Mouse (Mus musculus) adrenal gland, postnatal 36 days (tissue): Measurements from ENCODE around the gene Uvssa. TPM values are rescaled to one million over a fixed set of nuclear protein-coding genes. Genes with fewer than 3 reads are reported as not detected.

Source experiments
- DNase-seq, 2 experiments: peaks; one replicate each; pipeline ENCODE4 v3.0.0; 2021; ENCODE audit warnings: mixed read lengths in 1 of 2
- total RNA-seq, 2 experiments: library from RNA; stranded (reverse); gene quantifications; 2 replicates each; pipeline ENCODE4 v1.2.3; 2021

Uvssa gene
- total RNA-seq, 2 experiments from 2014 or later: 5.8 to 8.4 TPM

DNA sequence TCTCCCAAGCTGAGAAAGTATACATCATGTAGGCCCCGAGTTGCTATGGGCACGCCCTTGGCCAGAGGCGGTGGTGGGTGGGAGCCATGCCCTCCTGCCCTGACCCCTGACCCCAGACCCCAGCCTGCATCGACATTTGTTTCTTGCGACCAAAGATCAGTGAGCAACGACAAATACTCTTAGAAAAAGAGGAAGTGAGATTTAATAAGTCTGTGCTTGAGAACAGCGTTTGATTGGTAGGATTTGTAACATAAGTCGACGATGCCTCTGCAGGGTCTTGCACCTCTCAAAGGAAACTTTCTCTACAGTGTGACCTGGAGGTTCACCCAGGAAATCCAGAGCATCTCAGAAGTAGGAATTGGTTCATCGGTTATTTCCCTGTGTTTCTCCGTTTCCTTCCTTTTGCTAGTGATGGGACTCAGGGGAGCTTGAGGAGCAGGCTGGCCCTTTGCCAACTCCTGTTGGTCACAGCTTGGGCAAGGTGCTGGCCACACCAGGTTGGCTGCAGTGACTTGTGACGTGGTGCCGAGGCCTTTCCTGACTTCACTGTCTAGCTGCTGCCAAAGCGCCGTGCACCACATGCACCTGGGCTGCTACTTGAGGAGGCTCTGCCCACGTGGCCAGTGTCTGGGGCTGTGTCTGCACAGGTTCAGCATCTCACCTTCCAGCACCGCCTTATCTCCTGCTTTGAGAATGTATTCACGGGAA, 5.9 kb upstream of the Uvssa start:
- DNase-seq: peak in 1 of 2 experiments; percentile 16

DNA sequence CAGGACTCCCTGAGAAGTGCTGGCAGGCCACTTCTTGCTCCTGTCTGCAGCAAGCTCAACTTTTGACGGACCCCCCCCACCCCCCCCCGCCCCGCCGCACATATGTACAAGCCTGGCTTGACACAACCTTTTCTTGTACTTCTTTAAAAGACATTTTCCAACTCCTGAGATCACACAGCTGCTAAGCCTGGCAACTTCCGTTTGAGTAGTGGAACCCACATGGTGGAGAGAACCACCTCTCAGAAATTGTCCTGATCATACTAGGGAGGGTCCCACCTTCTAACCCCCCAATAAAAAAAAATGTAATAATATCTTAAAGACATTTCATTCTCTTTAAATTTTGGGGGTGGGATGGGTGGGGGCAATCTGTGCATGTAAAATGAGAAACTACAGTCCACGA, 1.2 kb upstream of the Uvssa start:
- DNase-seq: no peak

- peak in 1 of 2 experiments; percentile 32 for DNase-seq
Measured at GRCm38 (mm10) chr5:33377801-33378301, 498 bp upstream of the Uvssa start.

- no peak for DNase-seq
Measured at GRCm38 (mm10) chr5:33387550-33387949, 9.2 kb downstream of the Uvssa start.

DNA sequence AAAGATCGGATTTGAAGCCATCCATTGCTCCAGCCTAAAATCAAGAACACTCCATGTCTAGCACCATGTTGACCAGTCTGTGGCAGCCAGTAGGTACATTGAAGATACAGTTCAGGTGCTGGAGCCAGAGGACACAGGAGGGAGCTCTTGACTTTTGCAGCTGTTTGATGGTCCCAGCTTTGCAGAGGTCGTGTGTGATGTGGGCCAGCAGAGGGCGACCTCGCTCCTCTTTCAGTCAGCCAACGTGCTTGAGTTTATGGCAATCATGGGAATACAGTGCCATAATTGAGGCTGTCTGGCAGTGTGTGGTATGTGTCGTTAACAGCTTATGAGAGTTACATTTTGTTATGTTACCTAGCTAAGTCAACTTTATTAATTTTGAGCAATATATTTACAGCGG, 15.5 kb downstream of the Uvssa start:
- DNase-seq: peak; percentile 79 to 82

GRCm38 (mm10) chr5:33395693-33396092, 17.3 kb downstream of the Uvssa start:
- no peak for DNase-seq

DNA sequence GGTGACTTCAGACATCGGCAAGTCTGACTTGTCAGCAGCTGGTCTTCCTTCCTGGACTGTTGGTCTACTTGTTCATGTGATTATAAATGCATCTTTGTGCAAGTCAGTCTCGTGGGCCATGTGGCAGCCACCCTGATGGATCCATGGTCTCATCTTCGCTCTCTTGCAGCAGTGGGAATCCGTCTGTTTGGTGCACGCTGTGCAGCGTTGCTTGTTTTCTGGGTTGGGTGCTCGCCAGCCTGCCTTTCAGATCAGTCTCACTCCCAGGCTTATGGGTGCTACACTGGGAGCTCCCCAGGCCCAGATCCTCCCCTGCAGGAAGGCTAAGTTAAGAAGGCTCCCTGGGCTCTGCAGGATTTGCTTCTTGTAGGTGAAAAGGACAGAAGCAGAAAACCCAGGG, 18.5 kb downstream of the Uvssa start:
- no peak for DNase-seq

DNA sequence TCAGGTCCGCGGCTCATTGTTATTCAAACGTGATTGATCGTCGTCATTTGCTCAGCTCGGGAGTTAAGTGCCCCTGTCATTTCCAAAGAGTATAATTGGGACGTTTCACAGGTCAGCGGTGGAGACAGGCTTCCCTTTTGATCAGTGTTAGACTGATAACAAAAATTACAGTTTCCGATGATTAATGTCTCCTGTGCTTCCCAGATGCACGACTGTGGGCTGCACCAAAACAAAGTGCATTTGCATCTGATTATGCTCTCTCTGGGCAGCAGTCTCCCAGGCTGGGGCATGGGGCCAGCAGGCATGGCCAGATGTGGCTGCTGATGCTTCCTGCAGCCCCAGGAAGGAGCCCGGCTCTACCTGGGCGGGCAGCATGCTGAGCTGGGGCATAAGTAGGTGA, 22.5 kb downstream of the Uvssa start:
- no peak for DNase-seq

DNA sequence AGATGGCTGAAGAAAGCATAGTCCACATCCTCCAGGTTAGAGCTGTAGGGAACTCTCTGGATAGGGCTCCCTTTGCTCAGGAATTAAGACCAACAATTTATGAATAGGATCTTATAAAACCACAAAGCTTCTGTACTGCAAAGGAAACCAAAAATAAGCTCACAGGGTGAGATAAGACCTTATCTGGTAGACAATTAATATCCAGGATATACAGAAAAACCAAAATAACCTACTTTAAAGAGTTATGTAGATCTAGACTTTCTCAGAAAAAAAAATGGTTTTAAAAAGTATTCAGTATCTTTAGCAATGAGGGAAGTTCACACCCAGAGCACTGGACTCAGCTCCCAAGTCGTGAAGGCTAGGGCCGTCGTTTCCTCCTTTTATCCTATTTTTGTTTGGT, 42.0 kb downstream of the Uvssa start:
- DNase-seq: no peak

DNA sequence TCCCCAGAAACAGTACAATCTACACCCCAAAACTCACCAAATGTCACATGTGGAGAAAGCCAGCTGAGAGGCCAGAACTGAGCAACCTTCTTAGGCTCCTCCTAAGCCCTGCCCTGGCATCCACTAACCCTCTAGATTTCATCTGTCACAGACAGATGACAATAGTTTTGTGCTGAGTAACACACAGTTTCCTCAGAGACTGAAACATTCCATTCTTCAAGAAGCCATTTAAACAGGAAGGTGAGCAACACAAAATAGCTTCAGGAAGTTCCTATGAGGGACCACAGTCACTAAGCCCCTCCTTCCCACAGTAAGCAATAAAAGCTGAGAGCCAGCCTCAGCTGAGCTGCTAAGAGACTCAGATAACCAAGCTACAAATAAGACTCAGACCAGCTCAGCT, 49.1 kb downstream of the Uvssa start:
- DNase-seq: no peak

DNA sequence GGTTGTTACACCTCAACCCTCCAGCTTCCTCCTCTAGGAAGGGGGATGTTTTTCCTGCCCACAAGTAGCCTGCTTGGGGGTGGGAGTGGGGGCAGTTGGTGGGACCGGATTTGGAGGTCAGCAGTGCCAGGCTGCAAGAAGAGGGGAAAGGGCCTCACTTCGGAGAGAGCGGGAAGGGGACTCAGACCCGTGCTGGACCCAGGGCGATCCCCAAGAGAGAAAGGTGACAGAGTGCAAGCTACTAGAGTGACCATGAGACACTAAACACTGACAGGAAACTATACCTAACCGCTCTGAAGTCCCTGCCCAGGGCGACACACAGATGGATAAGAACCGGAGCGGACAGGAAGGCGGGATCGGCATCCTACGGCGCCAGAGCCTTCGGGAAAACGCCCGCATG, 51.8 kb downstream of the Uvssa start:
- DNase-seq: no peak

DNA sequence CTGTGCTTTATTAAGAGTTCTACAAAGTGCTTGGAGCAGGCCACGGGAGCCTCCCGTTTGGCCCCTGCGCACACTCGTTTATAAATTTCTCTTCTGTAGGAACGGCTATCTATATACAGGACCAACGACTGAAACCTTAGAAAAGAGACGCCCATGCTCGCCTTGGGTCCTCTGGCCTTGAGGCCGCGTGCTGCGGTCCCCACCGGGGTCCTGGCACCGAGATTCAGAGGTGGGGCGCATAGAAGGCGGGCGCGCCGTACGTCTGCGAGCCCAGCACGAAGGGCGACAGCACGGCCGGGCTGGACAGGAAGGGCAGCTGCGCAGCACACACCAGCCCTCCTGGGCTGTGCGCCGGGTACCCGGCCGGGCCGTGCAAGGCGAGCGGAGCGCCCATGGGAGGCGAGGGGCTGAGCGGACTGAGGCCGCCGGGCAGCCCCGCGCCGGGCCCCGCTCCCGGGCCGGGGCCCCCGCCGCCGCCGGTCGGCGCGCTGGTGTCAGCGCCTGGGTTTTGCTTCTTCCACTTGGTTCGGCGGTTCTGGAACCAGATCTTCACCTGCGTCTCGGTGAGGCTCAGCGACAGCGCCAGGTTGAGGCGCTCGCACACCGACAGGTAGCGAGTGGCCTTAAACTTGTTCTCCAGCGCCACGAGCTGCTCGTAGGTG, 52.3 kb downstream of the Uvssa start:
- no peak for DNase-seq

GRCm38 (mm10) chr5:33431173-33432005, 53.0 kb downstream of the Uvssa start:
- DNase-seq: no peak

GRCm38 (mm10) chr5:33432057-33432935, 53.9 kb downstream of the Uvssa start:
- DNase-seq: no peak

GRCm38 (mm10) chr5:33433201-33434138, 55.1 kb downstream of the Uvssa start, which contains the start of gene Nkx1-1:
Nkx1-1 (minus strand) TSS chr5:33433976.
- no peak for DNase-seq

- DNase-seq: no peak
Measured at GRCm38 (mm10) chr5:33434141-33434780, 55.9 kb downstream of the Uvssa start.

DNA sequence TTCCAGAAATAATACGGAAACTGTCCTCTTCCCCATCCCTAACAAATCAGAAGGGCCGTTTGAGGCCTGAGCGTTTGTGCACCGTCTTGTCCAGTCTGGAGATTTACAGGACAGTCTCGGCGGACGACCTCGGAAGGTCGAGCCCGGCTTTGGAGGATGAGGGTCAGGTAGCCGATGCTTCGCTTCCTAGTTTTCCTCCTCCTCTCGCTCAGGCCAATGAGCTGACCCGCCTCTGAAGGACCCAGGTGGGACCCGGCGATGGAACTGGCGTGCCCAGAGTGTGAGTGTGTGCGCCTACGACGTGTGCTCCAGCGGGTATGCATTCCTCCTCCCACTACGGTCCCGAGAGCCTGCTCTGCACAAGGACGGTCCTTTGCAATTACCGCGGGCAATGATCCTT, 56.8 kb downstream of the Uvssa start:
- no peak for DNase-seq

GRCm38 (mm10) chr5:33435941-33436340, 57.6 kb downstream of the Uvssa start:
- DNase-seq: no peak

- DNase-seq: peak; percentile 94
Measured at GRCm38 (mm10) chr5:33438214-33438613, 59.9 kb downstream of the Uvssa start.
